Mouse (Mus musculus) midbrain, embryonic 15.5 days (tissue): ENCODE measurements around the gene Gse1. TPM values are rescaled to one million over a fixed set of nuclear protein-coding genes. Genes with fewer than 3 reads are reported as not detected.

ENCODE experiments used
- ATAC-seq: fragments of 200-750 bp; cut with Nextera tagmentation; replicated peaks from 2 replicates; pipeline ENCODE4 v1.8.0; 2017; ENCODE audit warnings: moderate TSS enrichment
- H3K27ac ChIP-seq: fragments of 300-500 bp; sonication (generic); 2 replicates; pipeline ENCODE4 v1.5.1; 2015; ENCODE audit warnings: mild to moderate bottlenecking, inconsistent platforms
- H3K27me3 ChIP-seq: fragments of 300-500 bp; sonication (generic); replicated peaks from 2 replicates; pipeline ENCODE4 v1.6.1; 2015; ENCODE audit warnings: inconsistent platforms
- H3K36me3 ChIP-seq: fragments of 300-500 bp; sonication (generic); replicated peaks from 2 replicates; pipeline ENCODE4 v1.6.1; 2015; ENCODE audit warnings: inconsistent platforms
- H3K4me1 ChIP-seq: fragments of 300-500 bp; sonication (generic); 2 replicates; pipeline ENCODE4 v1.6.1; 2015; ENCODE audit warnings: inconsistent platforms
- H3K4me2 ChIP-seq: fragments of 300-500 bp; sonication (generic); 2 replicates; pipeline ENCODE4 v1.6.1; 2015; ENCODE audit warnings: inconsistent platforms, mild to moderate bottlenecking, moderate library complexity
- H3K4me3 ChIP-seq: fragments of 300-500 bp; sonication (generic); 2 replicates; pipeline ENCODE4 v1.5.1; 2015; ENCODE audit warnings: mild to moderate bottlenecking, inconsistent platforms
- H3K9ac ChIP-seq: fragments of 300-500 bp; sonication (generic); 2 replicates; pipeline ENCODE4 v1.6.1; 2015; ENCODE audit warnings: mild to moderate bottlenecking, inconsistent platforms
- H3K9me3 ChIP-seq: fragments of 300-500 bp; sonication (generic); 2 replicates; pipeline ENCODE4 v1.6.1; 2016; ENCODE audit warnings: inconsistent platforms
- WGBS: fragments of 180-500 bp; shearing (Covaris S2); methylation state at CpG from one replicate; pipeline ENCODE4 v1.1.7; 2015; ENCODE audit warnings: mixed read lengths; 5-methylcytosine and 5-hydroxymethylcytosine counted together
- polyA plus RNA-seq: library from polyadenylated mRNA; unstranded; fragments of >200 nt; fragmentation: Nextera tagmentation; extraction: Ambion mirVana; gene quantifications from 2 replicates; pipeline ENCODE4 v1.2.1, GENCODE M21; 2015

Gene Gse1
- polyA plus RNA-seq, 1 experiment from 2014 or later, result 21.2 TPM

DNA sequence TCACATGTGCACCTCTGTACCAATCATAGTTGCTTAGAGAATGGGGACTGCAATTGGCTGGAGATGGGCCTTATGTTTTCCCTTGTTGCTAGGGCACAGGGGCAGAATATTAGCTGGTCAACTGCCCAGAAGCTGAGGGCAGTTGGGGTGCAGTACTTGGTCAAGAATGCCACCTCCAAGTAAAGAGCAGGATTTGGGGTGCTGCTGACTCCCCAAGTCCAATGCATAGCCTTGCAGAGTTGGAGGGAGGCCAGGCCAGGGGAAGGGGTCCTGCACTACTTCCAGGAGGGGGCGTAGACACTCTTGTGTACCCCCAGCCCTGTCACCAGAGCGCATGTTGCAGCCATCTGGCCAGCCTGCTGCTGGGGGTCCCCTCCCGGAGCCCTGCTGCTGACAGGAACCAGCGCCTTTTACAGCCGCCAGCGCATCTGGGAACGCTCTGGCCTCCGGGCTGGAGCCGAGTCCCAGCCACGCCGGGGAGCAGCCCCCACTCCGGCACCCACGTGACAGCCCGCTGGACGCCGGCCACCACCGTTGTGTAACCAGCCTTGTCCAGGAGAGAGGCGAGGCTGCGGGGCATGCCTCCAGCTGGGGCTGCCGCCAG lies 37.3 kb upstream of the Gse1 start:
- no peaks in the 10 kb centered on the region for H3K27me3 ChIP-seq
- peak overlapping the region; percentile 46 for H3K4me2 ChIP-seq
- no peaks in the 10 kb centered on the region for H3K36me3 ChIP-seq
- H3K9me3 ChIP-seq, result no peaks in the 10 kb centered on the region
- WGBS, result 44% methylated on average over 20 of the region's 20 CpGs
- H3K4me1 ChIP-seq, result peaks cover 22% of the 10 kb centered on the region
- peak overlapping the region; percentile 74 for H3K27ac ChIP-seq
- H3K4me3 ChIP-seq, result 0 out of 2 replicates have a peak overlapping the region, but pooled peaks have one; percentile 13
- peak overlapping the region; percentile 34 for H3K9ac ChIP-seq
- peak; percentile 82 for ATAC-seq

DNA sequence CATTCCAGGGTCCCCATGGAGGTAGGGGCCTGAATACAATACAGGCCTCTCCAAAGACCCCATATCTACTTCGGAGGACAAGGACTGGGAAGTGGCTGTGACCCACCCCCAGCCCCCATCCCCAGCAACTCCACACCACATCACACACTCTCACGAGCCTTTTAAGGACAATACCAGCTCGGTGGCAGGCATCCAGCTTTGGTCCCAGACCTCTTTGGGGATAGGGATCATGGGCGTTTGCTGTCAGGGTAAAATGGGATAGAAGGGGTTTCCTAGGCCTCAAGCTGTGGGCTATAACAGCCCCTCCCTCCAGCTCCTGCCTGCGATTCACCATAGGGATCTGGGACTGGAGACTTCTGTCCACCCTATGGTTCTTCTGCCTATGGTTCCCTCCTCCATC lies 36.6 kb upstream of the Gse1 start:
- 0 out of 2 replicates have a peak, but pooled peaks have one; percentile 30 for ATAC-seq
- Histone ChIP-seq H3K9ac (no peak overlapping the region), H3K9me3 (no peaks in the 10 kb centered on the region), H3K36me3 (no peaks in the 10 kb centered on the region), H3K27me3 (no peaks in the 10 kb centered on the region), H3K4me2 (no peak overlapping the region), H3K4me3 (no peak overlapping the region), H3K4me1 (peaks cover 15% of the 10 kb centered on the region), H3K27ac (0 out of 2 replicates have a peak overlapping the region, but pooled peaks have one; percentile 74)
- 62% methylated on average over 5 of the region's 5 CpGs for WGBS

DNA sequence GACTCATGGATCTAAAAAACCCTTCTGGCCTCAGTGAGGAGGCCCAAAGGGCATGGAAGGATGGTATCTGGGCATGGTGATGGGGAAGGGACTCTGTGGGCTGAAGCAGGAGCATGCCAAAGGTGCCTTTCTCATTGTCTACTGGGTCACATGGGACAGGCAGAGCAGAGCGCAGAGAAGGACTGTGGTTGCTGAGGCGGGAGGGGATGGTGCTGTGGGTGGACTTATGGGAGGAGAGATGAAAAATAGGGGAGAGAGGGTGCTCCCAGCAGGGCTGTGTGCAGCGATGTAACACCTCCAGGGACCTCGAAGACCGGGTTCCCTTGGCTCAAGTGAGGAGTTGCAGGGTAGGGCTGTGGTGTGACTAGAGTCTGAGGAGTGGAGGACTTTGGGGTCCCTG lies 36.1 kb upstream of the Gse1 start:
- ATAC-seq, result no peak
- 95% methylated on average over 5 of the region's 5 CpGs for WGBS
- no peaks in the 10 kb centered on the region for H3K9me3 ChIP-seq
- no peak overlapping the region for H3K27ac ChIP-seq
- peaks cover 14% of the 10 kb centered on the region for H3K4me1 ChIP-seq
- H3K4me2 ChIP-seq, result no peak overlapping the region
- H3K36me3 ChIP-seq, result no peaks in the 10 kb centered on the region
- no peak overlapping the region for H3K9ac ChIP-seq
- no peak overlapping the region for H3K4me3 ChIP-seq
- no peaks in the 10 kb centered on the region for H3K27me3 ChIP-seq

DNA sequence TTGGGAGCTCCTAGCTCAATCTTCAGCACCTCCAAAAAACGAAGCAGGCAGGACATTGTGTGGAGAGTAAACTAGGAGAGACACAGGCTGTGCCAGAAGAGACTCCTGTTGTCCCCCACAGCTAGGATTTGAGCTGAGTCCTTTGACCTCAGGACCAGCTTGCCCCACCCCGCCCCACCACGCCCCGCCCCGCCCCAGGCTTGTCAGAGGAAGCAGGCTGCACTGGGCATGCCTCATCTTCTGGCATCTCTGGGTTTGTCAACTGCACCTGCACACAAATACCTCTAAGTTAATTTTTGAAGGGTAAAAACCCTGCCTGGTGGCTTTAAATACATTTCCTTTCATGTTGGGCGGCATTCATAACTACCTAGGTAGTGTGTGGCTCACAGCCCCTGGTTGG lies 26.9 kb upstream of the Gse1 start:
- no peak for ATAC-seq
- Histone ChIP-seq H3K27ac (no peak overlapping the region), H3K9me3 (no peaks in the 10 kb centered on the region), H3K27me3 (no peaks in the 10 kb centered on the region), H3K4me1 (no peaks in the 10 kb centered on the region), H3K36me3 (no peaks in the 10 kb centered on the region), H3K9ac (no peak overlapping the region), H3K4me3 (no peak overlapping the region), H3K4me2 (no peak overlapping the region)
- WGBS, result 86% methylated on average over 6 of the region's 6 CpGs

DNA sequence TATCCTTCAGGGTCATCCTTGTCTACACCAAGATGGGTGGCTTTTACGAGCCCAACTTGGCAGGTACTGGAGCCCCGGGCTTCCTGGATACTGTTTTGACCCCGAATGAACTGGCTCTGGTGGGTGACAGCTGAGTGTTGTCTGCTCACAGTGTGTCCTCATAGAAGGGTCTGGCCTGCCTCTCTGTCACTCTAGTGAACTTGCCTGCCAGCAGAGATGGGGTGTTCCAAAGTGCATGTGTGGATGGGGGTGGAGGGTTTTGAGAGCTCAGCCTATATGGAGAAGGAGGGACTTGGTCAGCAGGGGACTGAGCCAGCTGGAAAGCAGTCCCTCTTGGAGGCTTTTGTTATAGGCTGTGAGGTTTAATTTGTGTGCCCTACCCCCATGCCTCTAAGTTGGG lies 25.7 kb upstream of the Gse1 start:
- Histone ChIP-seq H3K9ac (no peak overlapping the region), H3K4me2 (no peak overlapping the region), H3K4me1 (no peaks in the 10 kb centered on the region), H3K27me3 (no peaks in the 10 kb centered on the region), H3K4me3 (no peak overlapping the region), H3K36me3 (no peaks in the 10 kb centered on the region), H3K9me3 (no peaks in the 10 kb centered on the region), H3K27ac (no peak overlapping the region)
- 81% methylated on average over 3 of the region's 3 CpGs for WGBS
- ATAC-seq, result no peak

DNA sequence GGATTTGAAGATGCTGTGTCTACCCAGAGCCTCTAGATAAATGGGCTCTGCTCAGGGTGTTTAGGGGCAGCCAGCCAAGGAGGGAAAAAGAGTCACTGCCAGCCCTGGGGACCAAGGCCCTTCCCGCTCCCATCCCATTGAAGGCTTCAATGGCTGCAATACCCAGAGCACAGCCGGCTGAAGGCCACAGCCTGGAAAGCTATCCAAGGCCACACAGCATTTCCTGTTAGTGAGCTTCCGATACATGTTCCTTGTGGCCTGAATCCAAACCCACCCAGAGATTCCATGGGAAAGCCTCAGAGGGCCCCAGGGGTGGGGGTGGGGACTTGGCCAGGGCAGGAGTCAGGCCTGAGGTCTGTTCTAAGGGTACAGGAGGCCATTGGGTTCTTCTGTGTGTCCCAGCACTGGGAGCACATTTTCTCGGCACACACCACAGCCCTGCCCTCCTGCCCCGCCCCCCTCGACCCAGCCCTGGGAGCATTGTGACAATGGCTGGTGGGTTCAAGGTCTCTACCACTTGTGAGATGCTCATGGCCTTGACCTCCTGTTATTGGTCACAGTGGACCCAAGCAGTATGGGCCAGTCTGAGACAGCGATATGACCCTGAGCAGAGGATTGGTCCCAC lies 23.4 kb upstream of the Gse1 start:
- H3K27ac ChIP-seq, result no peak overlapping the region
- WGBS, result 72% methylated on average over 7 of the region's 7 CpGs
- H3K9ac ChIP-seq, result no peak overlapping the region
- no peak overlapping the region for H3K4me3 ChIP-seq
- H3K36me3 ChIP-seq, result no peaks in the 10 kb centered on the region
- ATAC-seq, result no peak
- no peak overlapping the region for H3K4me2 ChIP-seq
- H3K4me1 ChIP-seq, result no peaks in the 10 kb centered on the region
- H3K27me3 ChIP-seq, result no peaks in the 10 kb centered on the region
- H3K9me3 ChIP-seq, result no peaks in the 10 kb centered on the region

DNA sequence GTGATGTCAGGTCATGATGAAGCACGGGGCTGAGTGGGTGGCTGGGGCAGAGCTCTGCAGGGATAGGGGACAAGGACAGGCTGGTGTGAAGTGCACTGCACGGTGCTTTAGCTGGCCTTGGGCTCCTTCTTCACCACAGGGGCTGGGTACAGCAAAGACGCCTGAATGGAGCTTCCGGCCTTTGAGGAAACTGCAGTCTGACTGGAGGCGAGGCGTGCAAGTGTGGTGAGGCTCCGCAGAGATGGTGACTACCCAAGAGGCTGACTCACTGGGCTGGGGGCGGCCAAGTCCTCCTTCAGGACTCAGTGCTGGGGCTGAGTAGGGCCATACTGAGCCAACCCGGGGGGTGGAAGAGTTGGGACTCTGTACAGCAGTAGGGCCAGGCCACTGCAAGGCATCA lies 22.3 kb upstream of the Gse1 start:
- no peaks in the 10 kb centered on the region for H3K4me1 ChIP-seq
- H3K4me2 ChIP-seq, result no peak overlapping the region
- H3K27ac ChIP-seq, result no peak overlapping the region
- H3K36me3 ChIP-seq, result no peaks in the 10 kb centered on the region
- H3K9ac ChIP-seq, result no peak overlapping the region
- no peaks in the 10 kb centered on the region for H3K27me3 ChIP-seq
- H3K4me3 ChIP-seq, result no peak overlapping the region
- ATAC-seq, result no peak
- H3K9me3 ChIP-seq, result no peaks in the 10 kb centered on the region
- 85% methylated on average over 9 of the region's 9 CpGs for WGBS

DNA sequence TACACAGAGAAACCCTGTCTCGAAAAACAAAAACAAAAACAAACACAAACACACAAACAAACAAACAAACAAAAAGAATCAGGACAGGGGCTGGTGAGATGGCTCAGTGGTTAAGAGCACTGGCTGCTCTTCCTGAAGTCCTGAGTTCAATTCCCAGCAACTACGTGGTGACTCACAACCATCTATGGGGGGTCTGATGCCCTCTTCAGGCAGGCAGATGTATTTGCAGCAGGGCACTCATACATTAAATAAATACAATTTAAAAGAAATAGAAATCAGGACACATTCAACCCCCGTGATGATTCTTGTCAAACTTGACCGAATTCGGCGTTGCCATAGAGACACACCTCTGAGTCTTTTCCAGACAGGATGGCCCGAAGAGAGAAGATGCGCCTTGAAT lies 20.9 kb upstream of the Gse1 start:
- H3K4me1 ChIP-seq, result no peaks in the 10 kb centered on the region
- no peak overlapping the region for H3K4me2 ChIP-seq
- no peaks in the 10 kb centered on the region for H3K9me3 ChIP-seq
- H3K4me3 ChIP-seq, result no peak overlapping the region
- no peak for ATAC-seq
- no peaks in the 10 kb centered on the region for H3K36me3 ChIP-seq
- no peak overlapping the region for H3K27ac ChIP-seq
- H3K27me3 ChIP-seq, result no peaks in the 10 kb centered on the region
- no peak overlapping the region for H3K9ac ChIP-seq
- 86% methylated on average over 8 of the region's 8 CpGs for WGBS

DNA sequence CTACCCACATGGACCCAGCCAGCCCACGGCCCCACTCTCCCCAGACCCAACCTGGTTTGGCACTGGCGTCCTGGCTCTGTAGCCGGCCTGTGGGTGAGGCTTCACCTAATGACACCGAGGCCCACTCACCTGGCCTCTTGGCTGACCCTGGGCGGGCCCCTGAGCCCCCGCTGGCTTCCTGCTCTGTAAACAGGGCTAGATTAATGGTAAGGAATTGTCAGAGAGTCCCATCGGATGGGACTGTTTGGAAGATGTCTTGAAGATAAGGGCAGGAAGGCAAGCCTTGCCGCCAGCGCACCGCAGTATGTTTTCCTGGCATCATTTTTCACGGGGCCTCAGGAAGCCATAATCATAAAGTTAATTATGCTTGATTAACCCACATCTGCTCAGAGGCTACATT lies 20.1 kb upstream of the Gse1 start:
- Histone ChIP-seq H3K9me3 (no peaks in the 10 kb centered on the region), H3K27me3 (no peaks in the 10 kb centered on the region), H3K4me3 (no peak overlapping the region), H3K4me2 (no peak overlapping the region), H3K9ac (no peak overlapping the region), H3K36me3 (no peaks in the 10 kb centered on the region), H3K4me1 (no peaks in the 10 kb centered on the region), H3K27ac (no peak overlapping the region)
- 83% methylated on average over 11 of the region's 11 CpGs for WGBS
- no peak for ATAC-seq

DNA sequence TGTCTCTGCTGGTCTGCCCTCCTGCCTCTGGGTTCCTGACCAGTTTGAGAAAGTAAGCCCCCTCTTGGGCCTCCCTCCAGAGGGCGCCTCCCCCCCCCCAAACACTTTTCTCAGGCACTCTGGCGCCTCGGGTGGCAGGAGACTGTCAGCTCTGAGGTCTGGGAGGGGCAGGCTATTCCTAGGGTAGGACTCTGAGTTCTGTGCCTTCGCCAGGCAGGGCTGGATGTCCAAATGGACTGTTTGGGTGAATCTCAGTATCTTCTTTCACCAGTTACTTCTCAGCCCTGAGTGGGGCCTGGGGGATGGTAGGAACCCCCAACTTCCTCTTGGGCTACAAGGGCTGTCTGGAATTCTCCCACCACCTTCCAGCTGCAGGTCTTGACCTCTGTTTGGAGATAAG lies 16.9 kb upstream of the Gse1 start:
- no peak overlapping the region for H3K9ac ChIP-seq
- H3K36me3 ChIP-seq, result no peaks in the 10 kb centered on the region
- H3K4me2 ChIP-seq, result no peak overlapping the region
- H3K27me3 ChIP-seq, result no peaks in the 10 kb centered on the region
- H3K4me3 ChIP-seq, result no peak overlapping the region
- 18% methylated on average over 4 of the region's 4 CpGs for WGBS
- no peak for ATAC-seq
- no peak overlapping the region for H3K27ac ChIP-seq
- peaks cover 9% of the 10 kb centered on the region for H3K4me1 ChIP-seq
- H3K9me3 ChIP-seq, result no peaks in the 10 kb centered on the region

DNA sequence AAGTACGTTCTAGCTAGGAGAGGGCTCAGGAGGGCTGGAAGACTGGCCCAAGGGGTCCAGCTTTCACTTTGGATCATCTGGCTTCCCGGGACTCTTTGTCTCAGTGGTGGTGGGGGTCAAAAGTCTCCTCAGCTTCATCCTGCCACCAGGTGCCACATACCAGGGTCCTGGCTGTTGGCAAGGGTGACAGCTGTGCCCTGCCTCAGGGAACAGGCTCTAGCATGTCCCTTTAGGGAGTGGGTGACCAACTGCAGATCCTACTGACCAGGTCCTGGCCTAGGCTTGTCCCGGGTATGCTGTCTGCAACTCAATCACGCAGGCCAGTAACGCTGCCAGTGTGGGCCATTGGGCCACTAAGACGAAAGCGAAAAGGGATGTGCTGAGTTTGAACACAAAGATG lies 15.7 kb upstream of the Gse1 start:
- Histone ChIP-seq H3K4me1 (peaks cover 20% of the 10 kb centered on the region), H3K27me3 (no peaks in the 10 kb centered on the region), H3K9me3 (no peaks in the 10 kb centered on the region), H3K4me3 (no peak overlapping the region), H3K27ac (no peak overlapping the region), H3K9ac (no peak overlapping the region), H3K36me3 (no peaks in the 10 kb centered on the region), H3K4me2 (no peak overlapping the region)
- 87% methylated on average over 7 of the region's 7 CpGs for WGBS
- no peak for ATAC-seq

DNA sequence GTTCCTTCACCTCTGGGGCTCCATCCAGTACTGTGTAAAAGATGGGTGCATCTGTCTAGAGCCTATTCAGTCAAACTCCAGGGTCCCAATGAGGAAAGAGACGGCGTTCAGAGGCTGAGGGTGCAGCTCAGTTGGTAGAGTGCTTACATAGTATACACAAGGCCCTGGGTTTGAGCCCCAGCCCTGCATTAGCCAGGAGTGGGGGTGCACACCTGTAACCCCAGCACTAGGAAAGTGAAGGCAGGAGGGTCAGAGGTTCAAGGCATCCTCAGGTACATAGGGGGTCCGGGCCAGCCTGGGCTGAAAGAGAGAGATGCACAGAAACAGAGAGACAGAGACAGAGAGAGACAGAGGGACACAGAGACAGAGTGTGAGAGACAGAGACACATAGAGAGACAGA lies 15.0 kb upstream of the Gse1 start:
- no peaks in the 10 kb centered on the region for H3K9me3 ChIP-seq
- no peaks in the 10 kb centered on the region for H3K27me3 ChIP-seq
- H3K27ac ChIP-seq, result no peak overlapping the region
- H3K36me3 ChIP-seq, result no peaks in the 10 kb centered on the region
- H3K4me1 ChIP-seq, result peaks cover 20% of the 10 kb centered on the region
- no peak for ATAC-seq
- H3K9ac ChIP-seq, result no peak overlapping the region
- H3K4me2 ChIP-seq, result no peak overlapping the region
- H3K4me3 ChIP-seq, result no peak overlapping the region
- 96% methylated on average over 3 of the region's 3 CpGs for whole genome bisulfite sequencing

DNA sequence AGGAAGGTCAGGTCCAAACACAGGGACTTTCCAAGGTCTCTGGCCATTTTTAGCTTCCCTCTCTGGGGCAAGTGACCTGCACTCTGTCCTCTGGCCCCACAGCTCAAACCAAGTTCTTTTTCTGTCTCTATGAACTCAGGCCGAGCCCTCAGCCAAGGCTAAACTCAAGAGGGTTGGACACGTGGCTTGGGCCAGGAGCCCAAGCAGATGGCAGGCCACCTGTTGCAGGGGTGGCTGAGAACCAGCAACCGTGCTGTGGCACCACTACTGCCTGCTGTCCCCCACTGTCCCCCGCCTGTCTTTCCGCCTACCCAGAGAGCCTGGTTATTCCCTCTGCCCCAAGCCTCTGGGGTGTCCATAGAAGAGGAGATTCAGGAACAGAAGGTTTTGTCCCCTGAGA lies 14.3 kb upstream of the Gse1 start:
- no peak for ATAC-seq
- WGBS, result 57% methylated on average over 5 of the region's 5 CpGs
- Histone ChIP-seq H3K27ac (no peak overlapping the region), H3K9ac (no peak overlapping the region), H3K4me1 (peaks cover 20% of the 10 kb centered on the region), H3K4me2 (no peak overlapping the region), H3K9me3 (no peaks in the 10 kb centered on the region), H3K4me3 (no peak overlapping the region), H3K27me3 (no peaks in the 10 kb centered on the region), H3K36me3 (no peaks in the 10 kb centered on the region)
